In genomic region chr10:123402460-123402859, GRCm38 (mm10) we compare ENCODE assay signal across 17 mouse cellular contexts.
"Had no signal": no experiment of that assay in that cellular context is flagged by ENCODE, and none has a peak within 500 bp of the region (broad histone marks: within the 10 kb centered on the region; RNA-seq: fewer than 3 reads in every experiment).

No protein-coding gene starts in this region.

- H3K36me3 ChIP-seq: midbrain, embryonic 10.5 days; midbrain, embryonic 12.5 days; midbrain, embryonic 15.5 days; neural tube, embryonic 13.5 days; neural tube, embryonic 15.5 days had no signal

- H3K9ac ChIP-seq: lung, embryonic 14.5 days; midbrain, embryonic 12.5 days; midbrain, embryonic 15.5 days; neural tube, embryonic 13.5 days; neural tube, embryonic 15.5 days had no signal

- H3K4me3 ChIP-seq: midbrain, embryonic 10.5 days; midbrain, embryonic 12.5 days; midbrain, embryonic 15.5 days; myocyte; neural tube, embryonic 13.5 days; neural tube, embryonic 15.5 days had no signal

- ATAC-seq: midbrain, embryonic 15.5 days had no signal

- H3K27ac ChIP-seq: midbrain, embryonic 10.5 days; midbrain, embryonic 12.5 days; midbrain, embryonic 15.5 days; neural tube, embryonic 13.5 days; neural tube, embryonic 15.5 days had no signal

- H3K27me3 ChIP-seq: midbrain, embryonic 12.5 days; midbrain, embryonic 15.5 days; neural tube, embryonic 13.5 days; neural tube, embryonic 15.5 days had no signal

- H3K4me2 ChIP-seq: lung, embryonic 14.5 days; midbrain, embryonic 12.5 days; midbrain, embryonic 15.5 days; neural tube, embryonic 13.5 days; neural tube, embryonic 15.5 days had no signal

- DNase-seq: lung, adult 18-20 months; lung, embryonic 14.5 days; lung, postnatal 10 days; lung, postnatal 4 days; retina, postnatal 1 day; right cerebral cortex, postnatal 25 days; right cerebral cortex, postnatal 4 days; spleen, adult 18-20 months; thymus, adult 18-20 months; thymus, postnatal 14 days; thymus, postnatal 36 days had no signal

- H3K9me3 ChIP-seq: midbrain, embryonic 12.5 days; midbrain, embryonic 15.5 days had no signal
